Mouse (Mus musculus): ENCODE data around the gene Phf23. TPM values are rescaled to one million over a fixed set of nuclear protein-coding genes. Genes with fewer than 3 reads are reported as not detected.
"Not testable (repeated sequence)": the region's sequence is repeated elsewhere in the genome, so short reads cannot be mapped to it uniquely, and the experiment has no call there.

Gene Phf23
- polyA plus RNA-seq, 1 experiment from 2014 or later = 48.5 TPM

DNA sequence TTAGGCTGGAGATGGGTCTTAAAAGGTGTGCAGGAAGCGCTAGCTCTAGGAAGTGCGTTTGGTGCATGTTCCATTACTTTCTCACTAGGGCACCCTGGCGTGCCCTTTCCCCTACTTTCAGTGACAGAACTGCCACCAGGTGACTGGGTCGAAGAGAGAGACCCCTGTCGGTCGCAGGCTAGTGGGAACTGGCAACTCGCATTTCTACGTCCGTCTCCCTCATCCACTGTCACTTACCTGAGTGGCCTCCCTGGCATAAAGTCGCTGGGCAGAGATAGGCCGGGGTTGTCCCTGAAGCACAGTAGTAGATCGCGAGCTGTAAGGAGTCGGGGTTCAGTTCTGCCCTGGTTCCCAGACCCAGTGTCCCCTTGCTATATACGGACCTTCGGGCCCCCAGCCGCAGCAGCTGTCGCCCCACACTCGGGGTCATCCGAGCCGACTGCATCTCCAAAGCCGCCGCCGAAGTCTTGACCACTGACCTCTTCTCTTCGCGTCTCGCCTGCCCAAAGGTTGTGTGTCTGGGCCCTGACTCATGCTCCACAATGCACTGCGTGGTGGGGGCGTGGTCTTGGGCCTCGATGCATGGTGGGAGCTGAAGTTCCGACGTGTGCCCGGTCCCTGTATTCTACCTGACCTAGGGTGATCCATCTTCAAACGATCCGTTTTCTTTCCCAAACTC, 19.4 kb downstream of the Phf23 start, which contains the start of gene Acadvl:
Gene Acadvl, minus strand, starts transcription at position 532 of the 679 bp plus-strand sequence.
- ATAC-seq (ENCODE audit: low FRiP score, low TSS enrichment) = peak; percentile 75
- peak within 1 kb of the TSS; percentile 19; the same call in 1 of the 2 replicates for H3K27ac ChIP-seq (ENCODE audit: low read depth, low read length)
- H3K9ac ChIP-seq (ENCODE audit: low read depth, low read length) = peak within 1 kb of the TSS; percentile 66
- H3K36me3 ChIP-seq (ENCODE audit: control insufficient read depth, insufficient read depth, low read length) = peaks cover 36% of the 10 kb centered on the region
- under 1% methylated on average over 35 of the region's 35 CpGs for WGBS
- H3K4me1 ChIP-seq (ENCODE audit: control insufficient read depth, insufficient read depth, low read length) = peaks cover 37% of the 10 kb centered on the region
- no peaks in the 10 kb centered on the region for H3K9me3 ChIP-seq (ENCODE audit: control insufficient read depth, low read length)
- peak within 1 kb of the TSS; percentile 64 for H3K4me3 ChIP-seq (ENCODE audit: low read length)
- H3K4me2 ChIP-seq (replicated peaks; ENCODE audit: low read depth, low read length) = peak within 1 kb of the TSS; percentile 87
- no peaks in the 10 kb centered on the region for H3K27me3 ChIP-seq (ENCODE audit: control insufficient read depth, insufficient read depth, low read length)

DNA sequence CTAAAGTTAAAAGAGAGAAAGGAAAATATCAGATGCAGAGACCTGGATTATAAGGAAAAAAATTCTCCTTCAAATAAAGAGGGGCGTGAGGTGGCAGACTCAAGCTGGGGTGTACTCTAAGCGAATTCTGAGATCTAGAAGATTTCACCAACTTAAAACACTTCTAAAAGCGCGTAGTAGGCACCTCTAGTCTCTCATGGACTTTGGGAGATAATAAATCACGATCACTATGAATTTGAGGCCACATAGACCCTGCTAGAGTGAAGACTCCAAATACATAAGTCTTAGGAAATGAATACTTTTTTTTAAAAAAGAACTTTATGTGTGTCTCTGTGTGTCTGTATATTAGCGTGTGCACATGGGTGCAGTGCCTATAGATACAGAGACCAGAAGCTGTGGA, 20.1 kb downstream of the Phf23 start:
- peaks cover 29% of the 10 kb centered on the region for H3K36me3 ChIP-seq (ENCODE audit: control insufficient read depth, insufficient read depth, low read length)
- peak overlapping the region; percentile 64; the same call in 1 of the 2 replicates for H3K4me3 ChIP-seq (ENCODE audit: low read length)
- ATAC-seq (ENCODE audit: low FRiP score, low TSS enrichment) = no peak
- WGBS = 67% methylated on average over 6 of the region's 6 CpGs
- H3K27ac ChIP-seq (ENCODE audit: low read depth, low read length) = no peak overlapping the region
- no peaks in the 10 kb centered on the region for H3K27me3 ChIP-seq (ENCODE audit: control insufficient read depth, insufficient read depth, low read length)
- peak overlapping the region; percentile 66; the same call in 1 of the 2 replicates for H3K9ac ChIP-seq (ENCODE audit: low read depth, low read length)
- peak overlapping the region; percentile 87 for H3K4me2 ChIP-seq (replicated peaks; ENCODE audit: low read depth, low read length)
- peaks cover 43% of the 10 kb centered on the region for H3K4me1 ChIP-seq (ENCODE audit: control insufficient read depth, insufficient read depth, low read length)
- no peaks in the 10 kb centered on the region for H3K9me3 ChIP-seq (ENCODE audit: control insufficient read depth, low read length)

DNA sequence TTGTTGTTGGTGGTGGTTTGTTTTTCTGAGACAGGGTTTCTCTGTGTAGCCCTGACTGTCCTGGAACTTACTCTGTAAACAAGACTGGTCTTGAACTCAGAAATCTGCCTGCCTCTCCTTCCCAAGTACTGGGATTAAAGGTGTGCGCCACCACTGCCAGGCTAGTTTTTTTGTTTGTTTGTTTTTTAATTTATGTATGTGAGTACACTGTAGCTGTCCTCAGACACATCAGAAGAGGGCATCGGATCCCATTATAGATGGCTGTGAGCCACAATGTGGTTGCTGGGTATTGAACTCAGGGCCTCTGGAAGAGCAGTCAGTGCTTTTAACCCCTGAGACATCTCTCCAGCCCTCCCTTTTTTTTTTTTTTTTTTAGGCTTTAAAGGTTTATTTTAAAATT, 20.6 kb downstream of the Phf23 start:
- ATAC-seq (ENCODE audit: low FRiP score, low TSS enrichment) = not testable (repeated sequence)

DNA sequence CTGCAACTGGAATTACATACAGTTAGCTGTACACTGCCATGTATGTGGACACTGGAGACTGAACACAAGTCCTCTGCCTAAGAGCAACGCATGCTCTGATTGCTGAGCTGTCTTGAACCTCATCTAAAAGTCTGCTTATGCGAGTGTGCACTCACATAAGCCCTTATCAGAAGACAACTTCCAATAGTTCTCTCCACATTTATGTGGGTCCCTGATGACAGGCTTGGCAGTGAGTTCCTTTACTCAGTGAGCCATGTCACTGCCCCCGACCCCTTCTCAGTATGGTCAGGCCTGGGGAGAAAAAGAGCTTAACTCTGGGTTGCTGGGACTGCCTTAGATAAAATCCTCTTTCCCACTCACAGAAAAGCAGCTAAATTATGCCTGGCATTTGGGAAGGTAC, 21.1 kb downstream of the Phf23 start, which contains the start of gene Dlg4:
Gene Dlg4, plus strand, starts transcription at position 274 of the 400 bp plus-strand sequence.
- H3K27ac ChIP-seq (ENCODE audit: low read depth, low read length) = peak within 1 kb of the TSS; percentile 14; the same call in 1 of the 2 replicates
- peak within 1 kb of the TSS; percentile 18; the same call in 1 of the 2 replicates for H3K9ac ChIP-seq (ENCODE audit: low read depth, low read length)
- no peaks in the 10 kb centered on the region for H3K9me3 ChIP-seq (ENCODE audit: control insufficient read depth, low read length)
- ATAC-seq (ENCODE audit: low FRiP score, low TSS enrichment) = no peak
- peak within 1 kb of the TSS; percentile 72 for H3K4me3 ChIP-seq (ENCODE audit: low read length)
- 66% methylated on average over 3 of the region's 3 CpGs for WGBS
- no peaks in the 10 kb centered on the region for H3K27me3 ChIP-seq (ENCODE audit: control insufficient read depth, insufficient read depth, low read length)
- H3K4me1 ChIP-seq (ENCODE audit: control insufficient read depth, insufficient read depth, low read length) = peaks cover 45% of the 10 kb centered on the region
- peaks cover 19% of the 10 kb centered on the region for H3K36me3 ChIP-seq (ENCODE audit: control insufficient read depth, insufficient read depth, low read length)
- H3K4me2 ChIP-seq (replicated peaks; ENCODE audit: low read depth, low read length) = peak within 1 kb of the TSS; percentile 97

More for the DNA sequence above, 20.6 kb downstream of the Phf23 start:
- H3K9ac ChIP-seq (ENCODE audit: low read depth, low read length); H3K9me3 ChIP-seq (ENCODE audit: control insufficient read depth, low read length); H3K4me2 ChIP-seq (replicated peaks; ENCODE audit: low read depth, low read length); H3K27ac ChIP-seq (ENCODE audit: low read depth, low read length); H3K27me3 ChIP-seq (ENCODE audit: control insufficient read depth, insufficient read depth, low read length); H3K4me3 ChIP-seq (ENCODE audit: low read length): not testable (repeated sequence)
- peaks cover 24% of the 10 kb centered on the region for H3K36me3 ChIP-seq (ENCODE audit: control insufficient read depth, insufficient read depth, low read length)
- WGBS = 77% methylated on average over 2 of the region's 2 CpGs
- peaks cover 45% of the 10 kb centered on the region for H3K4me1 ChIP-seq (ENCODE audit: control insufficient read depth, insufficient read depth, low read length)

DNA sequence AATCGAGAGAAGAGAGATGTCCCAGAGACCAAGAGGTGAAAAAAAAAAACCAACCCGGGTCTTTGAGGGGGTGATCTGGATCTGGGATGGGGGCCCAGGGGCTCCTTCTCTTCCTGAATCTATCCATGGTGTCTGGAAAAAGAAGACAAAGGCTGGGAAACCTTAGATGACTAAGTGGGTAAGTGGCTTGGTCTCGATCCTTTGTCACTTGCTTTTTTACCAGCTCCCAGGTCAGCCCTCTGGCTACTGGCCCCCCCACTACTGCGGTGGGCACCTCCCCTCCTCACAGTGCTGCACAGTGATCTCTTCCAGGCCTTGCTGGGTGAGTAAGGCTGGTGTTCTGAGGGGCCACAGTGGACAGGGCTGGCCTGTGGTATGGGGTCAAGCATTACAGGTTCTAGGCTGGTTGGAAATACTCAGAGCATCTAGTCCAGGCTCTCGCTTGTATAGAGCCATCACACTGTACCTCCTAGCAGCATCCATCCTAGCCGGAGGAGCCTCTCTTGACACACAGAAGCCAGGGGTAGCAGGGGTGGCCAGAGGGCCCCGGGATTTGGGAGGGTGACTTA, 21.7 kb downstream of the Phf23 start:
- 42% methylated on average over 7 of the region's 7 CpGs for WGBS
- H3K27me3 ChIP-seq (ENCODE audit: control insufficient read depth, insufficient read depth, low read length) = no peaks in the 10 kb centered on the region
- H3K36me3 ChIP-seq (ENCODE audit: control insufficient read depth, insufficient read depth, low read length) = peaks cover 13% of the 10 kb centered on the region
- H3K9me3 ChIP-seq (ENCODE audit: control insufficient read depth, low read length) = no peaks in the 10 kb centered on the region
- H3K9ac ChIP-seq (ENCODE audit: low read depth, low read length) = peak overlapping the region; percentile 18; the same call in 1 of the 2 replicates
- H3K4me1 ChIP-seq (ENCODE audit: control insufficient read depth, insufficient read depth, low read length) = peaks cover 45% of the 10 kb centered on the region
- ATAC-seq (ENCODE audit: low FRiP score, low TSS enrichment) = no peak
- H3K4me3 ChIP-seq (ENCODE audit: low read length) = peak overlapping the region; percentile 72
- peak overlapping the region; percentile 14; the same call in 1 of the 2 replicates for H3K27ac ChIP-seq (ENCODE audit: low read depth, low read length)
- H3K4me2 ChIP-seq (replicated peaks; ENCODE audit: low read depth, low read length) = peak overlapping the region; percentile 97

DNA sequence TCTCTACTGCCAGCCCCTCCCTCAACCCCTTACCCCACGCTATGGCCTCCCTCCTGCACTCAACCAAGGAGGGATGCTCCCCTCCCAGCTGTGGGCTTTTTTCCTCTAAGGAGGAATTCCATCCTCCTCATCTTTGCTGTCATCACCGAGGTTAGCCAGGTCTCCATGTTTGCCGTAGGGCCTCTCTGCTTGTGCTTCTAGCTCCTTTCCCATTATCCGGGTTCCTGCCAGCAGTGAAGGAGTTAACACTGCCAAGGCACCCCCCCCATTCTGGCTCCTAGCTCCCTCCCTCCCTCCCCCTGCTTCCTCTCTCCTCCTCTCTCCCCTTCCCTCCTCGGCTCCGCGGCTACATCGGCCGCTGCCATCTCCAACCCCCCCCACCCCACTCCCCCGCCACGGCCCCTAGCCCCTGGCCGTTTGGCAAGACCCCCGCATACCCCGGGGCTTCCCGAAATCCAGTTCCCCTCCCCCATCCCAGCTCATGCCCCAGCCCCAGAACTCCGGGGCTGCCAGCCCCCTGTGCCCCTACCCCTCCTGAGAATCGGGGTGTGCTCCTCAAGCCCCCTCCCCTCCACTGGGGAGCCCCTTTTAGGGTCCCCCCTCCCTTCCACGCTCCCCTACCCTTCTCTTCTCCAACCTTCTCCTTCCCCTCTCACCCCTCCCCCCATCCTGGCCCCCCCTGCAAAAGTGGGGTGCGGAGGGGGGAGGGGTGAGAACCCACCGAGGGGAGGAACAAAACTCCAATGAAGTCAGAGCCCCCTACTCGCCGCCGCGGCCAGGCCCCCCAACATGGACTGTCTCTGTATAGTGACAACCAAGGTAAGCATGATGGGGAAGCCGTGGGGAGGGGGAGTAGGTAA, 22.8 kb downstream of the Phf23 start:
- no peaks in the 10 kb centered on the region for H3K9me3 ChIP-seq (ENCODE audit: control insufficient read depth, low read length)
- H3K4me1 ChIP-seq (ENCODE audit: control insufficient read depth, insufficient read depth, low read length) = peaks cover 48% of the 10 kb centered on the region
- H3K4me2 ChIP-seq (replicated peaks; ENCODE audit: low read depth, low read length) = peak overlapping the region; percentile 97
- H3K9ac ChIP-seq (ENCODE audit: low read depth, low read length) = peak overlapping the region; percentile 84
- 1% methylated on average over 25 of the region's 25 CpGs for WGBS
- no peaks in the 10 kb centered on the region for H3K27me3 ChIP-seq (ENCODE audit: control insufficient read depth, insufficient read depth, low read length)
- ATAC-seq (ENCODE audit: low FRiP score, low TSS enrichment) = no peak
- peak overlapping the region; percentile 86; the same call in 1 of the 2 replicates for H3K27ac ChIP-seq (ENCODE audit: low read depth, low read length)
- H3K4me3 ChIP-seq (ENCODE audit: low read length) = peak overlapping the region; percentile 72
- H3K36me3 ChIP-seq (ENCODE audit: control insufficient read depth, insufficient read depth, low read length) = peaks cover 2% of the 10 kb centered on the region

DNA sequence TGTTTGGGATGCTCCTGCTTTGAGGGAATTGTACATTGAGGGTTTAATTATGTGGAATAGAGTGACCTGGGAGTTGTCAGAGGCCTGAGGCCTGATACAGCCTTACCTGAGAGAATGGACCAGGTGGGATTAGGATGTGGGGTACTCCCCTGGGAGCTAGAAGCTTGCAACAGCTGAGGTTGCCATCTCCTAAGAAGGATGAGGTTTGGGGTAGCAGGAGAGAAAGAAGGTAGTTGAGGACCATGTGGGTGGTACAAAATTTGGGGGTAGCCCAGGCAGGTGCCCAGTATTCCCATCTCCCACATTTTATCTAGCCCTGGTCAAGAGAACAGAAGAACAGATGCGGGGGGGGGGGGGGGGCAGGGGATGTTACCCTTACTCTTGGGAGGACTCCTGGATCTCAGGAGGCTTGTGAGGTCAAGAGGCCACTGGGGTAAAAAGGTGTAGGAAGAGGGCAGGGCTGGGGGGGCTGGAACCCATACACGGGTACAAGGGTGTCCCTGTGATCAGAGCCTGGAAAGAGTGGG, 24.0 kb downstream of the Phf23 start:
- Histone ChIP-seq H3K9me3 (ENCODE audit: control insufficient read depth, low read length) (no peaks in the 10 kb centered on the region), H3K9ac (ENCODE audit: low read depth, low read length) (peak overlapping the region; percentile 84; the same call in 1 of the 2 replicates), H3K4me3 (ENCODE audit: low read length) (peak overlapping the region; percentile 72), H3K27me3 (ENCODE audit: control insufficient read depth, insufficient read depth, low read length) (no peaks in the 10 kb centered on the region), H3K4me2 (replicated peaks; ENCODE audit: low read depth, low read length) (peak overlapping the region; percentile 97), H3K27ac (ENCODE audit: low read depth, low read length) (peak overlapping the region; percentile 86; the same call in 1 of the 2 replicates), H3K36me3 (ENCODE audit: control insufficient read depth, insufficient read depth, low read length) (no peaks in the 10 kb centered on the region), H3K4me1 (ENCODE audit: control insufficient read depth, insufficient read depth, low read length) (peaks cover 55% of the 10 kb centered on the region)
- ATAC-seq (ENCODE audit: low FRiP score, low TSS enrichment) = no peak
- WGBS = 0% methylated on average over 1 of the region's 2 CpGs

DNA sequence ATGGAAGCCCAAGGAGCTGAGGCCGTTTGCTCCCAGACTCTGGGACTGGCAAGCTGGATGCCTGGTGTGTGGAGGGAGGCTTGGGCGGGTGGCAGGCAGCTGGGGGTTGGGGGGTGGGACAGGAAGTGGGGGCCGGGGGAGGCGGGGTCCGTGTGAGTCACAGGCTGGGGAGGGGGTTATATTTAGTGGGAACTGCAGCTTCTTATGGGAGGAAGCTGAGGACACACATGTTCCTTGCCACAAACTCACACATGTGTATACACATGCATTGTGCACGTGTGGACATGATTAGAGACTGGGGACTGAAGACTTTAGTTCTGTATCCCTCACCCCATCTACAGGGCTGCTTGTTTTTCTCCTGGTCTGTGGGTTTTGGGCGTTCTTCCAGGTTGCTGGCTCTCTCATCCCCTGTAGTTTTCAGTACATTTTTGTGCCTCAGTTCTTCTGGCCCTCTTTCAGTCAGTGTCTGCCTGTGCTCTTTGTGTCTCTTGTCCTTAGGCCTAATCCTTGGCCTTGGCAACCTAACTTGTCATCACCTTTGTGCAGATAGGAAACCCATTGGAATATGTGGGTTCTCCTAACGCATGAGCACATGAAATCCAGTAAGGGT, 24.6 kb downstream of the Phf23 start:
- Histone ChIP-seq H3K27me3 (ENCODE audit: control insufficient read depth, insufficient read depth, low read length) (no peaks in the 10 kb centered on the region), H3K36me3 (ENCODE audit: control insufficient read depth, insufficient read depth, low read length) (no peaks in the 10 kb centered on the region), H3K4me1 (ENCODE audit: control insufficient read depth, insufficient read depth, low read length) (peaks cover 52% of the 10 kb centered on the region), H3K4me3 (ENCODE audit: low read length) (peak overlapping the region; percentile 72), H3K27ac (ENCODE audit: low read depth, low read length) (peak overlapping the region; percentile 86), H3K9me3 (ENCODE audit: control insufficient read depth, low read length) (no peaks in the 10 kb centered on the region), H3K9ac (ENCODE audit: low read depth, low read length) (0 out of 2 replicates have a peak overlapping the region, but pooled peaks have one; percentile 12), H3K4me2 (replicated peaks; ENCODE audit: low read depth, low read length) (peak overlapping the region; percentile 97)
- ATAC-seq (ENCODE audit: low FRiP score, low TSS enrichment) = no peak
- 14% methylated on average over 8 of the region's 8 CpGs for WGBS

Measured in kidney, embryonic 14.5 days (tissue).